Mouse (Mus musculus): Measurements from ENCODE around the gene Gm8947.
A peak's percentile ranks its signal among the peaks of the same experiment; 100 is the strongest.

The Gm8947 gene

DNA sequence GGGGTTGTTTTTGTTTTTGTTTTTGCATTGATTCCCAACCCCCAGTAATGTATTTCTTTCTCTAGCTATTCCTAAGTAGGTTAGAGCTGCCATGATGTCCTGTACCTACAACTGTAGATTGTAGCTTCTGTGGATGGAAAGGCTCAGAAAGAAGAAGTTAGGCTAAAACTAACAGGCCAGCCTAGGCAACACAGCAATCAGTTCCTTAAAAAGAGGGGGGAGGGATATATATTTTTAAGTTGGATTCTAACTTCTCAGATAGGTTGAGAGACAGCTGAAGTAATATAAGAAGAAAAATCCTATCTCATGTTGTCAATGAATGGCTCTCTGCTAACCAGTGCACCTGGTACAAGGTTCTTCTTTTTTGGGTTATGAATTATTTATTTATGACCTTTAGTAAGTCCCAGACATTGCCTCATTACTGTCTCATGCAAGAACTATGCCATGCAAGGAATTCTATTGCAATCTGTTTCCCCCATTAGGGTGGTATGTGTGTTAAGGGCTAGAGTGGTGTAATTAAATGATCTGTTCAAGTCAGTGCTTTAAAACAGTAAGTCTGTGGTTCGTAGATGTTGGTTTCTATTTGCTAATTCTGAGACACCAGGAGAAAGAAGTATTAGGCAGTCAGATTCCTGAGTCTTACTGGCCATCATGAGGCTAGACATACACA, 36.3 kb downstream of the Gm8947 start:
- DNase-seq, result no peak

DNA sequence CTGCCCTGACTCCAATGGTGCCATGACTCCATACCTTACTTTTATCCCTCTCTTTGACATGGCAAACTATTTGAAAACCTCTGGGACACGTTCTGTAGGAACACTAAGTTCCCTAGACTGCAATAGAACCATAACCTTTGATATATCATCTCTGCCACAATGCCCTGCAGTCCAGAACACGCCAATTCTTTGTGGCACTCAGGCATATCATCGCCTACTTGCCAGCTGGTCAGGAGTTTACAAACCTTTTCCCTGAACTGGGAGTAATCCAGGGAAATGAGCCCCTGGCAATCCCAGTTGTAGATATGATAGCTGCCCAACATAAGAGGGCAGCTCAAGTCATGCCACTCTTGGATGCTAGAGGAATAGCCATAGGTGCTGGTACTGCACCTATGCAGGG, 40.2 kb downstream of the Gm8947 start:
- DNase-seq, result no peak

GRCm38 (mm10) chr1:151233756-151234155, 41.6 kb downstream of the Gm8947 start:
- no peak for DNase-seq

GRCm38 (mm10) chr1:151235574-151235973, 43.4 kb downstream of the Gm8947 start:
- no peak for DNase-seq

DNA sequence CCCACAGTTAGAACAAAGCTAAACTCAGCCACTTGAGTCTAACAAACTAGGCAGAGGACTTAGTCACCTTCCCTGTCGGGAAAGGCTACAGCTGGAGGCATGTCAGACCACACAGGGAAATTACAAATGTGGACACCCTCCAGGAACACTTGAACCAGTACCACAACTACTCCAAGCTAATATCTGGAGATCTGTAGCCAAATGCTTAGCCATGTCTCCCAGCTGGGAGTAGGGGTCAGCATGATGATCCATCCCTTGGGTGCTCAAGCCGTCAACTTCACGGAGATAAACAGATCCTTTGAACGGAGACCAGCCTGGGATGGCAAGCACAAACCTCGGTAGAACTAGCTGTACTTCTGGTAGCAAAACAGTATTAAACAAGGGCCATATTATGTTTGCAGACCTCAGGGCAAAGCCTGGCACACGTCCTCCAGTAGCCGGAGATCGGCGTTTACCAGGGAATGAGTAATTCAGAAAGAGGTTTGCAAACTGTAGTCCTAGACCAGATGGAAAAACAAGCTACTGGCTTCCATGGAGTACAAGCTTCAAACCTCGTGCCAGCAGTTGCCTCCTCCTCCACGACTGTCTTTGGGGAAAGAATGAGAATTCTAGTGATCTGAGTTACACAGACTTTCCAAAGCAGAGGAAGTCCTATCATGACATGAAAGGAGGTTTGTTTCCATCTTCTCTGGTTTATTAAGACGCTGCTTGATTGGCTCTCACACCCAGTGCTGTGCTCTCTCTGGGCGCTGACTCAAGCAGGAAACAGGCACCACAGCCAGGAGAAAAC, 44.2 kb downstream of the Gm8947 start:
- DNase-seq, result peak; percentile 3

GRCm38 (mm10) chr1:151237780-151238179, 45.6 kb downstream of the Gm8947 start:
- DNase-seq, result no peak

- no peak for DNase-seq
Observed at GRCm38 (mm10) chr1:151243332-151243731, 51.2 kb downstream of the Gm8947 start.
